Comparison of ENCODE assay signal across 8 mouse cellular contexts in genomic region chr10:18388784-18389575, GRCm38 (mm10).
DNase-seq lines count a peak whose midpoint lies in the region; ATAC-seq and TF ChIP-seq lines count a peak whose summit lies in the region.

No protein-coding gene starts in this region.

- peak overlapping the region; percentile 40 for H3K4me2 ChIP-seq in hindbrain, postnatal 0 days (ENCODE audit: low read depth, low read length)
- H3K4me2 ChIP-seq in midbrain, embryonic 12.5 days (replicated peaks), result no peak overlapping the region
- no peak overlapping the region for H3K4me2 ChIP-seq in stomach, embryonic 14.5 days (replicated peaks; ENCODE audit: low read depth, low read length)

- H3K4me1 ChIP-seq in hindbrain, postnatal 0 days (ENCODE audit: insufficient read depth, low read length), result 0 out of 2 replicates have a peak, but pooled peaks cover 4% of the 10 kb centered on the region
- 0 out of 2 replicates have a peak, but pooled peaks cover 13% of the 10 kb centered on the region for H3K4me1 ChIP-seq in midbrain, embryonic 12.5 days
- no peaks in the 10 kb centered on the region for H3K4me1 ChIP-seq in stomach, embryonic 14.5 days (ENCODE audit: control insufficient read depth, insufficient read depth, low read length)

- peak; percentile 79 for ATAC-seq in hindbrain, postnatal 0 days
- ATAC-seq in midbrain, embryonic 12.5 days (ENCODE audit: low FRiP score, low read depth), result peak; percentile 62
- ATAC-seq in stomach, embryonic 14.5 days (ENCODE audit: insufficient number of reproducible peaks, insufficient read depth, low FRiP score, low read depth), result peak; percentile 85; the same call in 1 of the 2 replicates

- H3K27me3 ChIP-seq in hindbrain, postnatal 0 days (ENCODE audit: insufficient read depth, low read length), result no peaks in the 10 kb centered on the region
- peaks cover 11% of the 10 kb centered on the region for H3K27me3 ChIP-seq in midbrain, embryonic 12.5 days
- H3K27me3 ChIP-seq in stomach, embryonic 14.5 days (ENCODE audit: control insufficient read depth, insufficient read depth, low read length), result no peaks in the 10 kb centered on the region

- TF ChIP-seq CTCF in gastrocnemius, adult 2 months (IDR thresholded peaks at IDR 0.05), result peak; percentile 78
- TF ChIP-seq CTCF in hindbrain, postnatal 0 days (IDR thresholded peaks at IDR 0.05; ENCODE audit: low read depth), result peak; percentile 86

- peak; percentile 70 for DNase-seq in layer of hippocampus, adult 11-12 months (ENCODE audit: low spot score)
- DNase-seq in layer of hippocampus, adult 9-10 months (ENCODE audit: low spot score), result no peak
- DNase-seq in cerebellum, postnatal 25 days, result peak; percentile 51 to 71
- DNase-seq in gastrocnemius, adult 2 months, result peak; percentile 67
- DNase-seq in hindbrain, postnatal 0 days (ENCODE audit: low spot score), result peak; percentile 94
- peak; percentile 54 to 71 for DNase-seq in left cerebral cortex, postnatal 25 days (ENCODE audit: low spot score in 2 of 2)

- no peak overlapping the region for H3K27ac ChIP-seq in gastrocnemius, adult 2 months
- peak overlapping the region; percentile 58; the same call in 1 of the 2 replicates for H3K27ac ChIP-seq in hindbrain, postnatal 0 days
- H3K27ac ChIP-seq in midbrain, embryonic 12.5 days (replicated peaks), result no peak overlapping the region
- no peak overlapping the region for H3K27ac ChIP-seq in stomach, embryonic 14.5 days (ENCODE audit: low read length)

- peak overlapping the region; percentile 19 for H3K4me3 ChIP-seq in gastrocnemius, adult 2 months
- H3K4me3 ChIP-seq in hindbrain, postnatal 0 days (ENCODE audit: low read length), result peak overlapping the region; percentile 0; the same call in 1 of the 2 replicates
- H3K4me3 ChIP-seq in midbrain, embryonic 12.5 days, result no peak overlapping the region
- H3K4me3 ChIP-seq in stomach, embryonic 14.5 days (ENCODE audit: low read depth, low read length), result no peak overlapping the region

- WGBS in hindbrain, postnatal 0 days, result 17% methylated on average over 10 of the region's 10 CpGs
- 49% methylated on average over 10 of the region's 10 CpGs for WGBS in midbrain, embryonic 12.5 days
- WGBS in stomach, embryonic 14.5 days, result 23% methylated on average over 10 of the region's 10 CpGs

- no peaks in the 10 kb centered on the region for H3K36me3 ChIP-seq in hindbrain, postnatal 0 days (ENCODE audit: insufficient read depth, low read length)
- H3K36me3 ChIP-seq in midbrain, embryonic 12.5 days, result no peaks in the 10 kb centered on the region
- H3K36me3 ChIP-seq in stomach, embryonic 14.5 days (ENCODE audit: control insufficient read depth, insufficient read depth, low read length), result no peaks in the 10 kb centered on the region

- H3K9me3 ChIP-seq in hindbrain, postnatal 0 days (ENCODE audit: low read length), result no peaks in the 10 kb centered on the region
- H3K9me3 ChIP-seq in midbrain, embryonic 12.5 days, result no peaks in the 10 kb centered on the region
- no peaks in the 10 kb centered on the region for H3K9me3 ChIP-seq in stomach, embryonic 14.5 days (ENCODE audit: control insufficient read depth, low read depth, low read length)

- intact Hi-C loops in gastrocnemius, adult 2 months (cut with DNase I), result loop anchor here (5.0 kb wide), 1 partner anchor 152 kb away; no protein-coding TSS in a partner anchor
- intact Hi-C loops in left cerebral cortex, postnatal 25 days (cut with DNase I), result loop anchor here (2.0 kb wide), 1 partner anchor 144 kb away; no protein-coding TSS in a partner anchor

- H3K9ac ChIP-seq in hindbrain, postnatal 0 days (replicated peaks; ENCODE audit: low read length), result no peak overlapping the region
- no peak overlapping the region for H3K9ac ChIP-seq in midbrain, embryonic 12.5 days (replicated peaks)
- H3K9ac ChIP-seq in stomach, embryonic 14.5 days (replicated peaks; ENCODE audit: low read depth, low read length), result no peak overlapping the region

Comparison
In these comparisons a context has a peak if more than half of its experiments do, and no peak if none do; other contexts are left out.
1. H3K4me3 ChIP-seq: peak in gastrocnemius, adult 2 months (single experiment) and hindbrain, postnatal 0 days (single experiment); none in midbrain, embryonic 12.5 days (single experiment) and stomach, embryonic 14.5 days (single experiment).
2. Peak in every context shown above with its lines, with median percentiles within 50 percentile points of each other: ATAC-seq.